Mouse (Mus musculus): ENCODE data around the gene Plekhd1. TPM values are rescaled to one million over a fixed set of nuclear protein-coding genes. Genes with fewer than 3 reads are reported as not detected.

The Plekhd1 gene
- total RNA-seq (2023): not detected in 2 replicates

GRCm38 (mm10) chr12:80692269-80692972, at the start of gene Plekhd1:
Plekhd1 (plus strand) TSS chr12:80692591.

GRCm38 (mm10) chr12:80643693-80644505, 48.5 kb upstream of the Plekhd1 start, which contains the start of the genes Slc39a9 and Erh:
Slc39a9 (plus strand) TSS chr12:80643883.
Erh (minus strand) TSS chr12:80644341.

GRCm38 (mm10) chr12:80760396-80760801, 68.0 kb downstream of the Plekhd1 start, which contains the start of gene Ccdc177:
Ccdc177 (minus strand) TSS chr12:80760687.

Other genes starting within 250 kb of the Plekhd1 start
- 6.5 and 8.3 TPM in 2 replicates for gene Exd2, start 229.5 kb upstream of the Plekhd1 start, total RNA-seq (2023)
- not detected in 2 replicates for gene Galnt16, start 174.3 kb upstream of the Plekhd1 start, total RNA-seq (2023)
- gene Slc39a9, start 48.7 kb upstream of the Plekhd1 start, total RNA-seq (2023): 19.2 and 25.7 TPM in 2 replicates
- gene Erh, start 48.2 kb upstream of the Plekhd1 start, total RNA-seq (2023): 33.9 and 38.5 TPM in 2 replicates
- not detected in 2 replicates for gene Ccdc177, start 68.1 kb downstream of the Plekhd1 start, total RNA-seq (2023)
- gene Susd6, start 97.9 kb downstream of the Plekhd1 start, total RNA-seq (2023): 104 and 127 TPM in 2 replicates

Measured in neutrophil, adult 65 days (primary cell).